Mouse (Mus musculus) CH12F3 (cell line): ENCODE measurements around the gene Pbx1.
"Not testable (repeated sequence)": the region's sequence is repeated elsewhere in the genome, so short reads cannot be mapped to it uniquely, and the experiment has no call there.

Experiments
- in situ Hi-C: fragments of 300-500 bp; cut with MboI; formaldehyde crosslinking; loops from 2 replicates; pipeline ENCODE4 v1.14.3; 2020; ENCODE audit warnings: low sequenced_read_pairs

The Pbx1 gene

GRCm38 (mm10) chr1:168432232-168432280, at the start of gene Pbx1:
Pbx1 (minus strand) TSS chr1:168432270.
- in situ Hi-C loops, result not testable (repeated sequence)

- in situ Hi-C loops, result no loop called here
These were observed 47.6 kb upstream of the Pbx1 start for GRCm38 (mm10) chr1:168479626-168480025.

GRCm38 (mm10) chr1:168478829-168479228, 46.8 kb upstream of the Pbx1 start:
- in situ Hi-C loops, result no loop called here

- in situ Hi-C loops, result no loop called here
These were observed 44.8 kb upstream of the Pbx1 start for GRCm38 (mm10) chr1:168476917-168477316.

GRCm38 (mm10) chr1:168476216-168476897, 44.3 kb upstream of the Pbx1 start:
- in situ Hi-C loops, result no loop called here

- in situ Hi-C loops, result no loop called here
These were observed 43.6 kb upstream of the Pbx1 start for GRCm38 (mm10) chr1:168475579-168476208.

GRCm38 (mm10) chr1:168473255-168474069, 41.4 kb upstream of the Pbx1 start:
- in situ Hi-C loops, result no loop called here

GRCm38 (mm10) chr1:168472545-168473254, 40.6 kb upstream of the Pbx1 start:
- in situ Hi-C loops, result no loop called here

- in situ Hi-C loops, result no loop called here
These were observed 27.4 kb upstream of the Pbx1 start for GRCm38 (mm10) chr1:168459426-168459825.

- in situ Hi-C loops, result no loop called here
These were observed 25.2 kb upstream of the Pbx1 start for GRCm38 (mm10) chr1:168457191-168457747.

GRCm38 (mm10) chr1:168455178-168455577, 23.1 kb upstream of the Pbx1 start:
- in situ Hi-C loops, result no loop called here

GRCm38 (mm10) chr1:168433671-168434070, 1.6 kb upstream of the Pbx1 start:
- in situ Hi-C loops, result no loop called here

GRCm38 (mm10) chr1:168432281-168432725, 233 bp upstream of the Pbx1 start:
- in situ Hi-C loops, result no loop called here

- in situ Hi-C loops, result no loop called here
These were observed 299 bp downstream of the Pbx1 start for GRCm38 (mm10) chr1:168431711-168432231.

- in situ Hi-C loops, result no loop called here
These were observed 981 bp downstream of the Pbx1 start for GRCm38 (mm10) chr1:168430868-168431710.

- in situ Hi-C loops, result no loop called here
These were observed 2.0 kb downstream of the Pbx1 start for GRCm38 (mm10) chr1:168429856-168430644.

- in situ Hi-C loops, result no loop called here
These were observed 2.7 kb downstream of the Pbx1 start for GRCm38 (mm10) chr1:168429406-168429805.

GRCm38 (mm10) chr1:168428255-168428654, 3.8 kb downstream of the Pbx1 start:
- in situ Hi-C loops, result no loop called here

- in situ Hi-C loops, result no loop called here
These were observed 4.5 kb downstream of the Pbx1 start for GRCm38 (mm10) chr1:168427596-168427995.
